Mouse (Mus musculus): ENCODE measurements around the gene Prr23a1. TPM values are rescaled to one million over a fixed set of nuclear protein-coding genes. Genes with fewer than 3 reads are reported as not detected.

Gene Prr23a1
- total and polyA plus RNA-seq, 3 experiments, result not detected

DNA sequence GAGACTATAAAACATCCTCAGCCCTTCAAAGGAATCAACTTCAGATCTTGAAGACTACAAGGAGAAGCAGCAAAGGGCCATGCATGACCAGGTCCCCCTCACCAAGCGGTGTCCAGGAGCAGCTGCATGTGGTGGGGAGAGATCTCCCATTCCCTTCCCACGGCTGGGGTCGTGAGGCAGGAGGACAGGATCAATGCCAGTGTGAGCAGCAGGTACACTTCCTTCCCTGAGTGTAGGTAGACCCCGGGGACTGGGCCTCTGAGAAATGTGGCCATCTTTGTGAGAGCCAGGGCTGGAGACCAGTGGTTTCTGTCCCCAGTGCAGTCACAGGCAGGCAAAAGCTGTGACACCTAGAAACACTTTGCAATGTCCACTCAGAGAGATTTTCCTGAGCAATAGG, 21.8 kb upstream of the Prr23a1 start:
- no peak overlapping the region for H3K9ac ChIP-seq (ENCODE audit: control insufficient read depth, low read depth, low read length, poor library complexity, severe bottlenecking)
- no peak for DNase-seq (ENCODE audit: low read depth, low spot score)
- TF ChIP-seq GABPA (IDR thresholded peaks at IDR 0.05; ENCODE audit: low read depth, low read length), result no peak
- no peak for TF ChIP-seq ZNF384 (IDR thresholded peaks at IDR 0.05; ENCODE audit: low read depth, low read length)
- no peak for TF ChIP-seq CHD2 (IDR thresholded peaks at IDR 0.05; ENCODE audit: low read length)
- TF ChIP-seq USF2 (IDR thresholded peaks at IDR 0.05; ENCODE audit: borderline replicate concordance in 1 of 2, insufficient read depth in 1 of 2, low read depth in 1 of 2, low read length in 2 of 2), result no peak
- no peak overlapping the region for H3K4me3 ChIP-seq (ENCODE audit: control insufficient read depth in 1 of 2, insufficient read depth in 1 of 2, low read depth in 2 of 2, low read length in 2 of 2)
- H3K27me3 ChIP-seq (ENCODE audit: control insufficient read depth in 1 of 2, insufficient read depth in 2 of 2, low read length in 2 of 2), result no peaks in the 10 kb centered on the region
- no peaks in the 10 kb centered on the region for H3K79me2 ChIP-seq (ENCODE audit: control insufficient read depth, insufficient read depth, low read length, poor library complexity)
- H3K4me1 ChIP-seq (ENCODE audit: control insufficient read depth in 1 of 2, insufficient read depth in 2 of 2, low read length in 2 of 2), result no peaks in the 10 kb centered on the region
- no peak overlapping the region for H3K27ac ChIP-seq (ENCODE audit: control insufficient read depth, low read depth, low read length)
- no peaks in the 10 kb centered on the region for H3K9me3 ChIP-seq (replicated peaks; ENCODE audit: insufficient read depth, low read length)
- no peaks in the 10 kb centered on the region for H3K36me3 ChIP-seq (ENCODE audit: control insufficient read depth in 1 of 2, insufficient read depth in 2 of 2, low read length in 2 of 2)

GRCm38 (mm10) chr9:98821067-98821466, 21.2 kb upstream of the Prr23a1 start:
- no peaks in the 10 kb centered on the region for H3K27me3 ChIP-seq (ENCODE audit: control insufficient read depth in 1 of 2, insufficient read depth in 2 of 2, low read length in 2 of 2)
- no peaks in the 10 kb centered on the region for H3K79me2 ChIP-seq (ENCODE audit: control insufficient read depth, insufficient read depth, low read length, poor library complexity)
- no peaks in the 10 kb centered on the region for H3K36me3 ChIP-seq (ENCODE audit: control insufficient read depth in 1 of 2, insufficient read depth in 2 of 2, low read length in 2 of 2)
- no peak for TF ChIP-seq MAX (IDR thresholded peaks at IDR 0.05; ENCODE audit: low read length)
- no peak for TF ChIP-seq CTCF (IDR thresholded peaks at IDR 0.05 in 2 of 3, conservative IDR thresholded peaks at IDR 0.05 in 1 of 3; ENCODE audit: control insufficient read depth in 1 of 3, insufficient read depth in 1 of 3, low read depth in 2 of 3, low read length in 3 of 3, poor library complexity in 1 of 3, severe bottlenecking in 1 of 3)
- TF ChIP-seq TAL1 (IDR thresholded peaks at IDR 0.05; ENCODE audit: low read length), result no peak
- no peak for TF ChIP-seq CHD1 (IDR thresholded peaks at IDR 0.05; ENCODE audit: low read depth, low read length)
- H3K4me3 ChIP-seq (ENCODE audit: control insufficient read depth in 1 of 2, insufficient read depth in 1 of 2, low read depth in 2 of 2, low read length in 2 of 2), result no peak overlapping the region
- no peaks in the 10 kb centered on the region for H3K9me3 ChIP-seq (replicated peaks; ENCODE audit: insufficient read depth, low read length)
- no peak for DNase-seq (ENCODE audit: low read depth, low spot score)
- no peaks in the 10 kb centered on the region for H3K4me1 ChIP-seq (ENCODE audit: control insufficient read depth in 1 of 2, insufficient read depth in 2 of 2, low read length in 2 of 2)
- H3K27ac ChIP-seq (ENCODE audit: control insufficient read depth, low read depth, low read length), result no peak overlapping the region
- no peak overlapping the region for H3K9ac ChIP-seq (ENCODE audit: control insufficient read depth, low read depth, low read length, poor library complexity, severe bottlenecking)

DNA sequence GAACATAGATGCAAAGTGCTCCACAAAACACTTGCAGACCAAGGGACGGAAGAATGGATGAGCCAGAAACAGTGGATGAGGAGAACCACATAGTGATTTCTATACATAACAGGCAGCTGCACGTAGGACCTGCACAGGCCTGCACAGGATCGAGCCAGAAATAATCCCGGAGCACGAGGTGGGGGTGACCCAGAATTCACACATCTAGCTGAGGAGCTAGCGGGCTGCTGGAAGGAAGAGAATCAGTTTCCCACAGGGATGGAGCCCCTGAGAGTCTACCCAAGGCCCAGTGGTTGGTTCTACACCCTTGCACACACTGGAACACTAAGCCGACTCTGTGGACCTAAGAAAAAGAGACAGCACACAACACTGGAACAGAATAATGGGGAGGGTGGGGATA, 18.5 kb upstream of the Prr23a1 start:
- H3K9me3 ChIP-seq (replicated peaks; ENCODE audit: insufficient read depth, low read length), result no peaks in the 10 kb centered on the region
- TF ChIP-seq MAFK (IDR thresholded peaks at IDR 0.05; ENCODE audit: borderline replicate concordance, low read depth, low read length) (no peak), ZMIZ1 (IDR thresholded peaks at IDR 0.05; ENCODE audit: low read depth, low read length) (no peak), JUND (IDR thresholded peaks at IDR 0.05; ENCODE audit: low read depth, low read length) (no peak), SIN3A (IDR thresholded peaks at IDR 0.05; ENCODE audit: low read length) (no peak), E2F4 (IDR thresholded peaks at IDR 0.05; ENCODE audit: borderline replicate concordance, low read depth, low read length) (no peak), NRF1 (IDR thresholded peaks at IDR 0.05; ENCODE audit: insufficient read depth, low read depth, low read length, poor library complexity, severe bottlenecking) (no peak), ELF1 (IDR thresholded peaks at IDR 0.05; ENCODE audit: low read depth, low read length) (no peak), UBTF (IDR thresholded peaks at IDR 0.05; ENCODE audit: borderline replicate concordance, insufficient read depth, low read depth, low read length) (no peak), MAZ (IDR thresholded peaks at IDR 0.05; ENCODE audit: low read depth, low read length) (no peak)
- no peak overlapping the region for H3K4me3 ChIP-seq (ENCODE audit: control insufficient read depth in 1 of 2, insufficient read depth in 1 of 2, low read depth in 2 of 2, low read length in 2 of 2)
- H3K36me3 ChIP-seq (ENCODE audit: control insufficient read depth in 1 of 2, insufficient read depth in 2 of 2, low read length in 2 of 2), result no peaks in the 10 kb centered on the region
- no peak overlapping the region for H3K27ac ChIP-seq (ENCODE audit: control insufficient read depth, low read depth, low read length)
- DNase-seq (ENCODE audit: low read depth, low spot score), result no peak
- H3K27me3 ChIP-seq (ENCODE audit: control insufficient read depth in 1 of 2, insufficient read depth in 2 of 2, low read length in 2 of 2), result no peaks in the 10 kb centered on the region
- no peaks in the 10 kb centered on the region for H3K79me2 ChIP-seq (ENCODE audit: control insufficient read depth, insufficient read depth, low read length, poor library complexity)
- H3K9ac ChIP-seq (ENCODE audit: control insufficient read depth, low read depth, low read length, poor library complexity, severe bottlenecking), result no peak overlapping the region
- no peaks in the 10 kb centered on the region for H3K4me1 ChIP-seq (ENCODE audit: control insufficient read depth in 1 of 2, insufficient read depth in 2 of 2, low read length in 2 of 2)
